Mouse (Mus musculus) megakaryocyte, embryonic 14.5 days (primary cell): ENCODE measurements around the gene Entpd2. TPM values are rescaled to one million over a fixed set of nuclear protein-coding genes. Genes with fewer than 3 reads are reported as not detected.

Source experiments
- H3K27me3 ChIP-seq: replicated peaks from 2 replicates; pipeline ENCODE3; 2012; ENCODE audit warnings: inconsistent platforms
- H3K36me3 ChIP-seq: replicated peaks from 2 replicates; pipeline ENCODE3; 2012; ENCODE audit warnings: low read length, inconsistent platforms, mixed read lengths
- H3K4me1 ChIP-seq: 2 replicates; pipeline ENCODE4 v1.6.1; 2012; ENCODE audit warnings: inconsistent platforms
- H3K4me3 ChIP-seq: replicated peaks from 2 replicates; pipeline ENCODE3; 2012; ENCODE audit warnings: moderate library complexity, mild to moderate bottlenecking, inconsistent platforms
- H3K9me3 ChIP-seq: 2 replicates; pipeline ENCODE4 v1.6.1; 2012; ENCODE audit warnings: inconsistent platforms
- FLI1 ChIP-seq: IDR thresholded peaks from 2 replicates; pipeline ENCODE4 v1.6.1; 2012; ENCODE audit warnings: low read length, inconsistent platforms, mixed read lengths
- GATA1 ChIP-seq: IDR thresholded peaks from 3 replicates; pipeline ENCODE4 v1.6.1; 2012; ENCODE audit warnings: mixed read lengths, low read length, inconsistent platforms, borderline replicate concordance
- polyA plus RNA-seq: library from polyadenylated mRNA; stranded (reverse); fragments of >175 nt; gene quantifications from 2 replicates; pipeline ENCODE4 v1.2.3, GENCODE M21; 2012; ENCODE audit warnings: low replicate concordance; ENCODE audit not compliant: insufficient read depth

The Entpd2 gene
- polyA plus RNA-seq, 1 experiment = not detected

GRCm38 (mm10) chr2:25436286-25436820 is 40.7 kb downstream of the Entpd2 start:
- Histone ChIP-seq H3K4me1 (peaks cover 44% of the 10 kb centered on the region), H3K27me3 (peaks cover 54% of the 10 kb centered on the region), H3K9me3 (no peaks in the 10 kb centered on the region), H3K4me3 (no peak overlapping the region), H3K36me3 (peaks cover 90% of the 10 kb centered on the region)
- TF ChIP-seq FLI1 = no peak
- TF ChIP-seq GATA1 = no peak

GRCm38 (mm10) chr2:25441067-25441466 is 45.4 kb downstream of the Entpd2 start:
- Histone ChIP-seq H3K4me1 (peaks cover 6% of the 10 kb centered on the region; the same call in 1 of the 2 replicates), H3K36me3 (peaks cover 100% of the 10 kb centered on the region), H3K4me3 (no peak overlapping the region), H3K27me3 (peaks cover 42% of the 10 kb centered on the region), H3K9me3 (no peaks in the 10 kb centered on the region)
- TF ChIP-seq FLI1 (no peak), GATA1 (no peak)

- no peaks in the 10 kb centered on the region for H3K9me3 ChIP-seq
- peaks cover 33% of the 10 kb centered on the region for H3K27me3 ChIP-seq
- H3K4me1 ChIP-seq = peaks cover 2% of the 10 kb centered on the region; the same call in 1 of the 2 replicates
- H3K36me3 ChIP-seq = peaks cover 100% of the 10 kb centered on the region
- TF ChIP-seq GATA1 (no peak), FLI1 (no peak)
- no peak overlapping the region for H3K4me3 ChIP-seq
These were observed 47.0 kb downstream of the Entpd2 start for GRCm38 (mm10) chr2:25442682-25443081.

Other genes with a start within 250 kb of the Entpd2 start
- gene Nrarp, start 215.1 kb upstream of the Entpd2 start, polyA plus RNA-seq = 7.9 and 8.1 TPM in 2 replicates
- 10.3 and 14.6 TPM in 2 replicates for gene Tor4a, start 199.0 kb upstream of the Entpd2 start, polyA plus RNA-seq
- 22.9 and 24.0 TPM in 2 replicates for gene Nelfb, start 184.4 kb upstream of the Entpd2 start, polyA plus RNA-seq
- gene Stpg3, start 181.2 kb upstream of the Entpd2 start, polyA plus RNA-seq = 0.08 and 1.5 TPM in 2 replicates
- gene Fam166a, start 177.1 kb upstream of the Entpd2 start, polyA plus RNA-seq = not detected in 2 replicates
- gene Tubb4b, start 171.2 kb upstream of the Entpd2 start, polyA plus RNA-seq = 264 and 365 TPM in 2 replicates
- not detected in 2 replicates for gene Slc34a3, start 161.5 kb upstream of the Entpd2 start, polyA plus RNA-seq
- gene Rnf224, start 159.1 kb upstream of the Entpd2 start, polyA plus RNA-seq = not detected in 2 replicates
- gene Rnf208, start 153.6 kb upstream of the Entpd2 start, polyA plus RNA-seq = 3.8 and 7.6 TPM in 2 replicates
- not detected in 2 replicates for gene Cysrt1, start 153.4 kb upstream of the Entpd2 start, polyA plus RNA-seq
- 1.1 TPM in 1 of 2 replicates, not detected in the other for gene AL732309.1, start 149.0 kb upstream of the Entpd2 start, polyA plus RNA-seq
- gene Tmem203, start 140.4 kb upstream of the Entpd2 start, polyA plus RNA-seq = 16.3 and 20.0 TPM in 2 replicates
- 11.9 and 12.9 TPM in 2 replicates for gene Tprn, start 133.3 kb upstream of the Entpd2 start, polyA plus RNA-seq
- 34.6 and 160 TPM in 2 replicates for gene Ssna1, start 123.4 kb upstream of the Entpd2 start, polyA plus RNA-seq
- gene Anapc2, start 123.4 kb upstream of the Entpd2 start, polyA plus RNA-seq = 3.1 and 14.8 TPM in 2 replicates
- not detected in 2 replicates for gene Tmem210, start 107.7 kb upstream of the Entpd2 start, polyA plus RNA-seq
- gene Lrrc26, start 106.0 kb upstream of the Entpd2 start, polyA plus RNA-seq = not detected in 2 replicates
- gene Grin1, start 76.7 kb upstream of the Entpd2 start, polyA plus RNA-seq = not detected in 2 replicates
- gene Man1b1, start 63.5 kb upstream of the Entpd2 start, polyA plus RNA-seq = 4.4 and 13.9 TPM in 2 replicates
- 4.3 and 4.4 TPM in 2 replicates for gene Dpp7, start 39.5 kb upstream of the Entpd2 start, polyA plus RNA-seq
- 12.1 and 13.3 TPM in 2 replicates for gene Uap1l1, start 30.2 kb upstream of the Entpd2 start, polyA plus RNA-seq
- 26.7 and 29.9 TPM in 2 replicates for gene Sapcd2, start 23.6 kb upstream of the Entpd2 start, polyA plus RNA-seq
- gene Npdc1, start 3.5 kb downstream of the Entpd2 start, polyA plus RNA-seq = 3.7 and 3.9 TPM in 2 replicates
- gene Fut7, start 27.4 kb downstream of the Entpd2 start, polyA plus RNA-seq = 4.3 TPM in 1 of 2 replicates, not detected in the other
- gene Abca2, start 32.8 kb downstream of the Entpd2 start, polyA plus RNA-seq = 13.1 and 24.3 TPM in 2 replicates
- gene Clic3, start 61.0 kb downstream of the Entpd2 start, polyA plus RNA-seq = not detected in 2 replicates
- 51.1 and 52.3 TPM in 2 replicates for gene Paxx, start 65.2 kb downstream of the Entpd2 start, polyA plus RNA-seq
- gene Ptgds, start 74.2 kb downstream of the Entpd2 start, polyA plus RNA-seq = not detected in 2 replicates
- gene Lcn12, start 98.0 kb downstream of the Entpd2 start, polyA plus RNA-seq = not detected in 2 replicates
- gene Fbxw5, start 104.9 kb downstream of the Entpd2 start, polyA plus RNA-seq = 46.2 and 91.1 TPM in 2 replicates
- gene C8g, start 105.8 kb downstream of the Entpd2 start, polyA plus RNA-seq = 0.43 TPM in 1 of 2 replicates, not detected in the other
- 0.78 and 7.0 TPM in 2 replicates for gene Traf2, start 151.1 kb downstream of the Entpd2 start, polyA plus RNA-seq
- 316 and 1,404 TPM in 2 replicates for gene Edf1, start 162.0 kb downstream of the Entpd2 start, polyA plus RNA-seq
- 0.75 TPM in 1 of 2 replicates, not detected in the other for gene Mamdc4, start 179.0 kb downstream of the Entpd2 start, polyA plus RNA-seq
- 4.7 TPM in 1 of 2 replicates, not detected in the other for gene Phpt1, start 179.3 kb downstream of the Entpd2 start, polyA plus RNA-seq
- 0.44 and 0.85 TPM in 2 replicates for gene Ajm1, start 185.9 kb downstream of the Entpd2 start, polyA plus RNA-seq
- 36.6 and 58.2 TPM in 2 replicates for gene Rabl6, start 212.6 kb downstream of the Entpd2 start, polyA plus RNA-seq
- 0.15 TPM in 1 of 2 replicates, not detected in the other for gene Ccdc183, start 221.8 kb downstream of the Entpd2 start, polyA plus RNA-seq
- 0.94 TPM in 1 of 2 replicates, not detected in the other for gene Tmem141, start 226.1 kb downstream of the Entpd2 start, polyA plus RNA-seq
- gene Fcna, start 232.2 kb downstream of the Entpd2 start, polyA plus RNA-seq = 0.49 TPM in 1 of 2 replicates, not detected in the other